Mouse (Mus musculus) neural tube, embryonic 11.5 days (tissue): Measurements from ENCODE around the gene 4930469K13Rik. TPM values are rescaled to one million over a fixed set of nuclear protein-coding genes. Genes with fewer than 3 reads are reported as not detected.

Experiments used
- ATAC-seq: fragments of 200-750 bp; cut with Nextera tagmentation; 2 replicates; pipeline ENCODE4 v1.8.0; 2017; ENCODE audit warnings: moderate number of reproducible peaks, mild to moderate bottlenecking, moderate TSS enrichment, moderate library complexity; ENCODE audit not compliant: insufficient read depth, low FRiP score, low TSS enrichment
- DNase-seq: peaks from one replicate; pipeline ENCODE4 v3.0.0-alpha.2; 2015; ENCODE audit warnings: low spot score
- H3K27ac ChIP-seq: fragments of 300-500 bp; sonication (generic); 2 replicates; pipeline ENCODE4 v1.5.1; 2014; ENCODE audit warnings: low read depth, mild to moderate bottlenecking, low read length
- H3K27me3 ChIP-seq: fragments of 300-500 bp; sonication (generic); 2 replicates; pipeline ENCODE4 v1.6.1; 2014; ENCODE audit warnings: mild to moderate bottlenecking, low read length, mixed read lengths; ENCODE audit not compliant: control insufficient read depth, insufficient read depth
- H3K36me3 ChIP-seq: fragments of 300-500 bp; sonication (generic); 2 replicates; pipeline ENCODE4 v1.6.1; 2014; ENCODE audit warnings: mild to moderate bottlenecking, low read length, moderate library complexity, mixed read lengths; ENCODE audit not compliant: control insufficient read depth, insufficient read depth
- H3K4me1 ChIP-seq: fragments of 300-500 bp; sonication (generic); 2 replicates; pipeline ENCODE4 v1.6.1; 2014; ENCODE audit warnings: low read length, mixed read lengths; ENCODE audit not compliant: control insufficient read depth, insufficient read depth
- H3K4me2 ChIP-seq: fragments of 300-500 bp; sonication (generic); 2 replicates; pipeline ENCODE4 v1.6.1; 2014; ENCODE audit warnings: low read depth, mild to moderate bottlenecking, moderate library complexity
- H3K4me3 ChIP-seq: fragments of 300-500 bp; sonication (generic); 2 replicates; pipeline ENCODE4 v1.5.1; 2014; ENCODE audit warnings: low read depth, low read length
- H3K9ac ChIP-seq: fragments of 300-500 bp; sonication (generic); 2 replicates; pipeline ENCODE4 v1.6.1; 2014; ENCODE audit warnings: mild to moderate bottlenecking, low read length
- H3K9me3 ChIP-seq: fragments of 300-500 bp; sonication (generic); 2 replicates; pipeline ENCODE4 v1.6.1; 2016; ENCODE audit warnings: low read length; ENCODE audit not compliant: control insufficient read depth
- WGBS: fragments of 180-500 bp; shearing (Covaris S2); extraction: QIAGEN DNeasy Blood & Tissue Kit; methylation state at CpG from one replicate; pipeline ENCODE4 v1.1.7; 2014; 5-methylcytosine and 5-hydroxymethylcytosine counted together
- polyA plus RNA-seq: library from polyadenylated mRNA; unstranded; fragments of >200 nt; fragmentation: Nextera tagmentation; extraction: Ambion mirVana; gene quantifications from 2 replicates; pipeline ENCODE4 v1.2.1, GENCODE M21; 2014

The 4930469K13Rik gene
- polyA plus RNA-seq, 1 experiment from 2014 or later = 2.9 TPM

- no peak overlapping the region for H3K9ac ChIP-seq
- H3K27ac ChIP-seq = no peak overlapping the region
- DNase-seq (no peak), ATAC-seq (no peak)
- no peaks in the 10 kb centered on the region for H3K9me3 ChIP-seq
- no peaks in the 10 kb centered on the region for H3K4me1 ChIP-seq
- H3K36me3 ChIP-seq = no peaks in the 10 kb centered on the region
- H3K4me2 ChIP-seq = no peak overlapping the region
- WGBS = 75% methylated on average over 4 of the region's 4 CpGs
- H3K27me3 ChIP-seq = 0 out of 2 replicates have a peak, but pooled peaks cover 2% of the 10 kb centered on the region
- no peak overlapping the region for H3K4me3 ChIP-seq
Observed at GRCm38 (mm10) chr11:34072309-34072708, 26.0 kb downstream of the 4930469K13Rik start.

- Histone ChIP-seq H3K27me3 (0 out of 2 replicates have a peak, but pooled peaks cover 2% of the 10 kb centered on the region), H3K4me1 (no peaks in the 10 kb centered on the region), H3K27ac (no peak overlapping the region), H3K4me3 (no peak overlapping the region), H3K36me3 (no peaks in the 10 kb centered on the region), H3K9me3 (no peaks in the 10 kb centered on the region), H3K9ac (no peak overlapping the region), H3K4me2 (no peak overlapping the region)
- DNase-seq (no peak), ATAC-seq (no peak)
Observed at GRCm38 (mm10) chr11:34070596-34070995, 27.8 kb downstream of the 4930469K13Rik start.

- Histone ChIP-seq H3K4me3 (no peak overlapping the region), H3K36me3 (no peaks in the 10 kb centered on the region), H3K27me3 (no peaks in the 10 kb centered on the region), H3K9ac (no peak overlapping the region), H3K9me3 (no peaks in the 10 kb centered on the region), H3K4me1 (no peaks in the 10 kb centered on the region), H3K4me2 (no peak overlapping the region), H3K27ac (no peak overlapping the region)
- ATAC-seq = no peak
- WGBS = 58% methylated on average over 5 of the region's 5 CpGs
- no peak for DNase-seq
Observed at GRCm38 (mm10) chr11:34063702-34064485, 34.5 kb downstream of the 4930469K13Rik start.

GRCm38 (mm10) chr11:34063257-34063656 lies 35.1 kb downstream of the 4930469K13Rik start:
- H3K27me3 ChIP-seq = no peaks in the 10 kb centered on the region
- WGBS = 71% methylated on average over 2 of the region's 2 CpGs
- no peak overlapping the region for H3K27ac ChIP-seq
- DNase-seq (no peak), ATAC-seq (no peak)
- no peak overlapping the region for H3K9ac ChIP-seq
- H3K4me3 ChIP-seq = no peak overlapping the region
- no peak overlapping the region for H3K4me2 ChIP-seq
- no peaks in the 10 kb centered on the region for H3K36me3 ChIP-seq
- no peaks in the 10 kb centered on the region for H3K4me1 ChIP-seq
- H3K9me3 ChIP-seq = no peaks in the 10 kb centered on the region

GRCm38 (mm10) chr11:34061740-34062139 lies 36.6 kb downstream of the 4930469K13Rik start:
- Histone ChIP-seq H3K27ac (no peak overlapping the region), H3K4me2 (no peak overlapping the region), H3K36me3 (no peaks in the 10 kb centered on the region), H3K4me3 (no peak overlapping the region), H3K9me3 (no peaks in the 10 kb centered on the region), H3K4me1 (no peaks in the 10 kb centered on the region), H3K9ac (no peak overlapping the region), H3K27me3 (no peaks in the 10 kb centered on the region)
- no peak for DNase-seq
- no peak for ATAC-seq
- 84% methylated on average over 6 of the region's 6 CpGs for WGBS

- DNase-seq (no peak), ATAC-seq (no peak)
- Histone ChIP-seq H3K27ac (no peak overlapping the region), H3K36me3 (no peaks in the 10 kb centered on the region), H3K4me1 (no peaks in the 10 kb centered on the region), H3K9me3 (no peaks in the 10 kb centered on the region), H3K9ac (no peak overlapping the region), H3K4me2 (no peak overlapping the region), H3K27me3 (no peaks in the 10 kb centered on the region), H3K4me3 (no peak overlapping the region)
- WGBS = 91% methylated on average over 6 of the region's 6 CpGs
Observed at GRCm38 (mm10) chr11:34058960-34059359, 39.4 kb downstream of the 4930469K13Rik start.

GRCm38 (mm10) chr11:34058332-34058731 lies 40.0 kb downstream of the 4930469K13Rik start:
- ATAC-seq = no peak
- DNase-seq = no peak
- Histone ChIP-seq H3K27ac (no peak overlapping the region), H3K4me2 (no peak overlapping the region), H3K4me1 (no peaks in the 10 kb centered on the region), H3K4me3 (no peak overlapping the region), H3K27me3 (no peaks in the 10 kb centered on the region), H3K9me3 (no peaks in the 10 kb centered on the region), H3K36me3 (no peaks in the 10 kb centered on the region), H3K9ac (no peak overlapping the region)

GRCm38 (mm10) chr11:34056715-34057114 lies 41.6 kb downstream of the 4930469K13Rik start:
- no peaks in the 10 kb centered on the region for H3K36me3 ChIP-seq
- H3K9me3 ChIP-seq = no peaks in the 10 kb centered on the region
- no peak overlapping the region for H3K9ac ChIP-seq
- no peak overlapping the region for H3K4me2 ChIP-seq
- H3K27me3 ChIP-seq = no peaks in the 10 kb centered on the region
- no peaks in the 10 kb centered on the region for H3K4me1 ChIP-seq
- DNase-seq = no peak
- 89% methylated on average over 1 of the region's 1 CpGs for WGBS
- no peak overlapping the region for H3K27ac ChIP-seq
- ATAC-seq = no peak
- H3K4me3 ChIP-seq = no peak overlapping the region

- ATAC-seq (no peak), DNase-seq (no peak)
- Histone ChIP-seq H3K4me2 (no peak overlapping the region), H3K27me3 (no peaks in the 10 kb centered on the region), H3K9ac (no peak overlapping the region), H3K36me3 (no peaks in the 10 kb centered on the region), H3K4me3 (no peak overlapping the region), H3K4me1 (no peaks in the 10 kb centered on the region), H3K27ac (no peak overlapping the region), H3K9me3 (no peaks in the 10 kb centered on the region)
- WGBS = 82% methylated on average over 7 of the region's 7 CpGs
Observed at GRCm38 (mm10) chr11:34054031-34054727, 44.2 kb downstream of the 4930469K13Rik start.
